9 mouse cellular contexts compared by ENCODE assay signal in genomic region chr14:101537906-101538305, GRCm38 (mm10).
A peak's percentile ranks its signal among the peaks of the same experiment; 100 is the strongest.
DNase-seq lines count a peak whose midpoint lies in the region; ATAC-seq and TF ChIP-seq lines count a peak whose summit lies in the region.
"Had no signal": no experiment of that assay in that cellular context is flagged by ENCODE, and none has a peak within 500 bp of the region (broad histone marks: within the 10 kb centered on the region; RNA-seq: fewer than 3 reads in every experiment).

No protein-coding gene starts in this region.

- H3K4me3 ChIP-seq in forebrain, embryonic 14.5 days (ENCODE audit: low read depth, low read length) = no peak overlapping the region
- H3K4me3 ChIP-seq in forebrain, postnatal 0 days (ENCODE audit: low read depth, low read length) = no peak overlapping the region
- H3K4me3 ChIP-seq in midbrain, embryonic 13.5 days (replicated peaks) = no peak overlapping the region
- no peak overlapping the region for H3K4me3 ChIP-seq in midbrain, embryonic 11.5 days (ENCODE audit: low read depth, low read length)
- no peak overlapping the region for H3K4me3 ChIP-seq in embryonic facial prominence, embryonic 14.5 days (ENCODE audit: low read depth, low read length)
- H3K4me3 ChIP-seq in left cerebral cortex, adult 2 months = no peak overlapping the region
- H3K4me3 ChIP-seq: liver, embryonic 12.5 days had no signal

- DNase-seq in forebrain, embryonic 14.5 days (ENCODE audit: low spot score) = peak; percentile 11
- DNase-seq in forebrain, postnatal 0 days = no peak
- no peak for DNase-seq in midbrain, embryonic 11.5 days (ENCODE audit: low spot score, missing footprints)
- peak; percentile 37 for DNase-seq in embryonic facial prominence, embryonic 14.5 days (ENCODE audit: low spot score)
- DNase-seq in kidney, postnatal 14 days = peak; percentile 22
- DNase-seq in B cell, adult 2 months = no peak
- DNase-seq in left cerebral cortex, adult 2 months (ENCODE audit: extremely low spot score in 1 of 2, low spot score in 2 of 2) = no peak

- WGBS in forebrain, embryonic 14.5 days = 61% methylated on average over 2 of the region's 2 CpGs
- WGBS in forebrain, postnatal 0 days = 55% methylated on average over 2 of the region's 2 CpGs
- WGBS in midbrain, embryonic 13.5 days = 75% methylated on average over 2 of the region's 2 CpGs
- 74% methylated on average over 2 of the region's 2 CpGs for WGBS in midbrain, embryonic 11.5 days
- WGBS in embryonic facial prominence, embryonic 14.5 days = 50% methylated on average over 2 of the region's 2 CpGs

- intact Hi-C loops in left cerebral cortex, adult 2 months (cut with DNase I) = no loop called here

- no peaks in the 10 kb centered on the region for H3K27me3 ChIP-seq in forebrain, embryonic 14.5 days (replicated peaks; ENCODE audit: control insufficient read depth, insufficient read depth, low read length)
- no peaks in the 10 kb centered on the region for H3K27me3 ChIP-seq in forebrain, postnatal 0 days (ENCODE audit: insufficient read depth, low read length)
- no peaks in the 10 kb centered on the region for H3K27me3 ChIP-seq in midbrain, embryonic 13.5 days
- no peaks in the 10 kb centered on the region for H3K27me3 ChIP-seq in midbrain, embryonic 11.5 days (ENCODE audit: control insufficient read depth, insufficient read depth, low read length)
- no peaks in the 10 kb centered on the region for H3K27me3 ChIP-seq in embryonic facial prominence, embryonic 14.5 days (replicated peaks; ENCODE audit: control insufficient read depth, insufficient read depth, low read length)
- H3K27me3 ChIP-seq: liver, embryonic 12.5 days had no signal

- ATAC-seq in forebrain, embryonic 14.5 days = peak; percentile 26; the same call in 1 of the 2 replicates
- ATAC-seq in forebrain, postnatal 0 days = no peak
- 0 out of 2 replicates have a peak, but pooled peaks have one; percentile 48 for ATAC-seq in midbrain, embryonic 13.5 days
- no peak for ATAC-seq in midbrain, embryonic 11.5 days (ENCODE audit: low FRiP score)
- ATAC-seq in embryonic facial prominence, embryonic 14.5 days (ENCODE audit: low read depth) = peak; percentile 75
- ATAC-seq: liver, embryonic 12.5 days had no signal

- TF ChIP-seq CTCF in forebrain, postnatal 0 days (IDR thresholded peaks at IDR 0.05; ENCODE audit: low read depth) = no peak
- TF ChIP-seq CTCF in left cerebral cortex, adult 2 months (IDR thresholded peaks at IDR 0.05) = no peak

- H3K27ac ChIP-seq in forebrain, embryonic 14.5 days (ENCODE audit: low read depth, low read length) = no peak overlapping the region
- no peak overlapping the region for H3K27ac ChIP-seq in forebrain, postnatal 0 days (ENCODE audit: low read depth, low read length)
- no peak overlapping the region for H3K27ac ChIP-seq in midbrain, embryonic 13.5 days
- no peak overlapping the region for H3K27ac ChIP-seq in midbrain, embryonic 11.5 days (ENCODE audit: low read depth, low read length)
- no peak overlapping the region for H3K27ac ChIP-seq in embryonic facial prominence, embryonic 14.5 days (replicated peaks; ENCODE audit: low read depth, low read length)
- no peak overlapping the region for H3K27ac ChIP-seq in left cerebral cortex, adult 2 months
- H3K27ac ChIP-seq: liver, embryonic 12.5 days had no signal

- H3K9me3 ChIP-seq in forebrain, embryonic 14.5 days (replicated peaks; ENCODE audit: control insufficient read depth, low read length) = no peaks in the 10 kb centered on the region
- no peaks in the 10 kb centered on the region for H3K9me3 ChIP-seq in forebrain, postnatal 0 days (ENCODE audit: low read length)
- H3K9me3 ChIP-seq in midbrain, embryonic 13.5 days = no peaks in the 10 kb centered on the region
- H3K9me3 ChIP-seq in midbrain, embryonic 11.5 days (ENCODE audit: control insufficient read depth, low read length) = no peaks in the 10 kb centered on the region
- no peaks in the 10 kb centered on the region for H3K9me3 ChIP-seq in embryonic facial prominence, embryonic 14.5 days (ENCODE audit: control insufficient read depth, low read length)
- H3K9me3 ChIP-seq: liver, embryonic 12.5 days had no signal

- no peak overlapping the region for H3K9ac ChIP-seq in forebrain, embryonic 14.5 days (ENCODE audit: low read length)
- no peak overlapping the region for H3K9ac ChIP-seq in forebrain, postnatal 0 days
- H3K9ac ChIP-seq in midbrain, embryonic 13.5 days (replicated peaks) = no peak overlapping the region
- H3K9ac ChIP-seq in midbrain, embryonic 11.5 days (ENCODE audit: low read length) = no peak overlapping the region
- no peak overlapping the region for H3K9ac ChIP-seq in embryonic facial prominence, embryonic 14.5 days (ENCODE audit: low read depth, low read length)
- H3K9ac ChIP-seq: liver, embryonic 12.5 days had no signal

- no peaks in the 10 kb centered on the region for H3K4me1 ChIP-seq in forebrain, embryonic 14.5 days (ENCODE audit: control insufficient read depth, insufficient read depth, low read length)
- H3K4me1 ChIP-seq in forebrain, postnatal 0 days (ENCODE audit: insufficient read depth) = no peaks in the 10 kb centered on the region
- H3K4me1 ChIP-seq in midbrain, embryonic 13.5 days (replicated peaks) = no peaks in the 10 kb centered on the region
- no peaks in the 10 kb centered on the region for H3K4me1 ChIP-seq in midbrain, embryonic 11.5 days (ENCODE audit: control insufficient read depth, insufficient read depth, low read length)
- no peaks in the 10 kb centered on the region for H3K4me1 ChIP-seq in embryonic facial prominence, embryonic 14.5 days (ENCODE audit: control insufficient read depth, insufficient read depth, low read length)
- H3K4me1 ChIP-seq: liver, embryonic 12.5 days had no signal

- H3K36me3 ChIP-seq in forebrain, embryonic 14.5 days (ENCODE audit: control insufficient read depth, insufficient read depth, low read length) = no peaks in the 10 kb centered on the region
- no peaks in the 10 kb centered on the region for H3K36me3 ChIP-seq in forebrain, postnatal 0 days (ENCODE audit: insufficient read depth)
- no peaks in the 10 kb centered on the region for H3K36me3 ChIP-seq in midbrain, embryonic 13.5 days
- H3K36me3 ChIP-seq in midbrain, embryonic 11.5 days (ENCODE audit: control insufficient read depth, insufficient read depth, low read length) = no peaks in the 10 kb centered on the region
- no peaks in the 10 kb centered on the region for H3K36me3 ChIP-seq in embryonic facial prominence, embryonic 14.5 days (ENCODE audit: control insufficient read depth, insufficient read depth, low read length)
- H3K36me3 ChIP-seq: liver, embryonic 12.5 days had no signal

- no peak overlapping the region for H3K4me2 ChIP-seq in forebrain, embryonic 14.5 days (ENCODE audit: low read length)
- H3K4me2 ChIP-seq in forebrain, postnatal 0 days (ENCODE audit: low read depth) = no peak overlapping the region
- no peak overlapping the region for H3K4me2 ChIP-seq in midbrain, embryonic 13.5 days (replicated peaks)
- no peak overlapping the region for H3K4me2 ChIP-seq in midbrain, embryonic 11.5 days
- H3K4me2 ChIP-seq in embryonic facial prominence, embryonic 14.5 days (ENCODE audit: low read depth, low read length) = no peak overlapping the region
- H3K4me2 ChIP-seq: liver, embryonic 12.5 days had no signal

Comparison
In these comparisons a context has a peak if more than half of its experiments do, and no peak if none do; other contexts are left out.
1. ATAC-seq: peak in forebrain, embryonic 14.5 days (single experiment), midbrain, embryonic 13.5 days (single experiment) and embryonic facial prominence, embryonic 14.5 days (single experiment); none in forebrain, postnatal 0 days (single experiment) and midbrain, embryonic 11.5 days (single experiment).
2. DNase-seq: peak in forebrain, embryonic 14.5 days (single experiment), embryonic facial prominence, embryonic 14.5 days (single experiment) and kidney, postnatal 14 days (single experiment); none in forebrain, postnatal 0 days (single experiment), midbrain, embryonic 11.5 days (single experiment), B cell, adult 2 months (0 of 2) and left cerebral cortex, adult 2 months (0 of 2).